Mouse (Mus musculus) brain, embryonic 14.5 days (tissue): Measurements from ENCODE around the gene 4930452B06Rik.

ENCODE experiments used
- CTCF ChIP-seq: fragments of 200-500 bp; IDR thresholded peaks from 2 replicates; pipeline ENCODE4 v1.5.1; 2012; ENCODE audit warnings: inconsistent platforms, mild to moderate bottlenecking, moderate library complexity, borderline replicate concordance; ENCODE audit not compliant: insufficient read depth, insufficient read length; ENCODE audit errors: extremely low read depth
- POLR2A ChIP-seq: fragments of 200-500 bp; IDR thresholded peaks from 2 replicates; pipeline ENCODE4 v1.6.1; 2012; ENCODE audit warnings: mild to moderate bottlenecking, inconsistent platforms, borderline replicate concordance; ENCODE audit not compliant: poor library complexity, insufficient read depth, insufficient read length, severe bottlenecking; ENCODE audit errors: extremely low read depth

DNA sequence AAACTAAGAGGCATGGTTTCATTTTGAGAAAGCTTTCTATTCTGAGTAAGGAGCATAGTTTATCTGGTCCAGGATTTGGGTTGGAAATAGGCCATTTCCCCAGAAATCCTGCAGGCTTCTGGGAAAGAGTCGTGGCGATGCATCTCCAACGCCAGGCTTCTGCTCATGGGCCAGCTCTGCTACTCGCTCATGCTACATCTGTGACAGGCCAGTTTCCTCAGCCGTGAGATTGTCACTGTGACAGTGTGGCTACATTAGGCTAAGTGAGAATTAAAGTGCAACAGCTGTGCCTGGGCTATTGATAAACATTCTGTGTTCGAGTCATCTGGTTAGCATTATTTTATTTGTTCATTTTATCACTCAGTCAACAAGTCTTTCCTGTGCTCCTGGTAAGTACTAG lies 140.8 kb downstream of the 4930452B06Rik start:
- TF ChIP-seq POLR2A: no peak
- TF ChIP-seq CTCF: no peak
